Mouse (Mus musculus) CH12.LX (cell line): ENCODE data around the gene Csnk2a1. TPM values are rescaled to one million over a fixed set of nuclear protein-coding genes. Genes with fewer than 3 reads are reported as not detected.

ENCODE experiments used
- DNase-seq: peaks from one replicate; pipeline ENCODE4 v3.0.0-alpha.2; 2013; ENCODE audit errors: extremely low read depth
- H3K27ac ChIP-seq: 2 replicates; pipeline ENCODE4 v1.5.1; 2012; ENCODE audit warnings: low read depth, mild to moderate bottlenecking, control low read depth, moderate library complexity; ENCODE audit not compliant: insufficient read depth
- H3K27me3 ChIP-seq: replicated peaks from 2 replicates; pipeline ENCODE3; 2012; ENCODE audit warnings: inconsistent platforms
- H3K36me3 ChIP-seq, 2 experiments: replicated peaks in 1 of 2; 2 replicates each; pipeline versions ENCODE3 to v1.6.1; 2012; ENCODE audit warnings: inconsistent platforms in 1 of 2, low read length in 1 of 2, mild to moderate bottlenecking in 1 of 2, mixed read lengths in 1 of 2, moderate library complexity in 1 of 2; ENCODE audit not compliant: control insufficient read depth in 1 of 2, insufficient read depth in 1 of 2
- H3K4me1 ChIP-seq, 2 experiments: 2 replicates each; pipeline ENCODE4 v1.6.1; 2012; ENCODE audit warnings: inconsistent platforms in 1 of 2, moderate library complexity in 1 of 2; ENCODE audit not compliant: insufficient read depth in 2 of 2, control insufficient read depth in 1 of 2
- H3K4me2 ChIP-seq: 2 replicates; pipeline ENCODE4 v1.6.1; 2012; ENCODE audit warnings: low read depth, mild to moderate bottlenecking, control low read depth; ENCODE audit not compliant: poor library complexity, insufficient read depth, severe bottlenecking
- H3K4me3 ChIP-seq, 3 experiments: fragments of 150-350 bp in 1 of 3; sonication (generic) in 1 of 3; replicated peaks in 1 of 3; 2 replicates each; pipeline versions ENCODE3 to v1.5.1; 2011 to 2012; ENCODE audit warnings: low read depth in 2 of 3, low read length in 2 of 3, mild to moderate bottlenecking in 2 of 3, moderate library complexity in 2 of 3, control low read depth in 1 of 3, improper control_type of control experiment in 1 of 3, inconsistent platforms in 1 of 3, mixed read lengths in 1 of 3; ENCODE audit not compliant: poor library complexity in 1 of 3
- H3K79me2 ChIP-seq: replicated peaks from 2 replicates; pipeline ENCODE4 v1.6.1; 2012; ENCODE audit warnings: mild to moderate bottlenecking, moderate library complexity; ENCODE audit not compliant: control insufficient read depth, poor library complexity, insufficient read depth, severe bottlenecking; ENCODE audit errors: extremely low read depth
- H3K9ac ChIP-seq: 2 replicates; pipeline ENCODE4 v1.6.1; 2012; ENCODE audit warnings: low read depth, mild to moderate bottlenecking, control low read depth, moderate library complexity; ENCODE audit not compliant: insufficient read depth
- H3K9me3 ChIP-seq: replicated peaks from 2 replicates; pipeline ENCODE3; 2012; ENCODE audit warnings: low read length, inconsistent platforms, mixed read lengths
- BHLHE40 ChIP-seq: IDR thresholded peaks from 2 replicates; pipeline ENCODE4 v1.6.1; 2011; ENCODE audit warnings: mild to moderate bottlenecking, low read depth, low read length, improper control_type of control experiment
- CHD2 ChIP-seq: IDR thresholded peaks from 2 replicates; pipeline ENCODE4 v1.6.1; 2011; ENCODE audit warnings: low read length, improper control_type of control experiment
- E2F4 ChIP-seq: IDR thresholded peaks from 2 replicates; pipeline ENCODE4 v1.6.1; 2011; ENCODE audit warnings: low read depth, low read length, improper control_type of control experiment; ENCODE audit not compliant: insufficient replicate concordance
- ELF1 ChIP-seq: IDR thresholded peaks from 2 replicates; pipeline ENCODE4 v1.6.1; 2014; ENCODE audit warnings: low read depth, mild to moderate bottlenecking, inconsistent platforms, low read length, improper control_type of control experiment
- EP300 ChIP-seq: IDR thresholded peaks from 2 replicates; pipeline ENCODE4 v1.6.1; 2011; ENCODE audit warnings: low read length, improper control_type of control experiment
- JUND ChIP-seq: conservative IDR thresholded peaks from 2 replicates; pipeline ENCODE4 v1.6.1; 2011; ENCODE audit warnings: low read depth, low read length, improper control_type of control experiment
- MAFK ChIP-seq: IDR thresholded peaks from 2 replicates; pipeline ENCODE4 v1.6.1; 2011; ENCODE audit warnings: low read length, improper control_type of control experiment; ENCODE audit not compliant: insufficient replicate concordance
- MAX ChIP-seq: IDR thresholded peaks from 2 replicates; pipeline ENCODE4 v1.6.1; 2011; ENCODE audit warnings: low read length, improper control_type of control experiment
- MEF2A ChIP-seq: IDR thresholded peaks from 2 replicates; pipeline ENCODE4 v1.6.1; 2014; ENCODE audit warnings: low read depth, mild to moderate bottlenecking, inconsistent platforms, low read length, improper control_type of control experiment, borderline replicate concordance
- MXI1 ChIP-seq: IDR thresholded peaks from 2 replicates; pipeline ENCODE4 v1.6.1; 2011; ENCODE audit warnings: mild to moderate bottlenecking, low read depth, low read length, improper control_type of control experiment
- PAX5 ChIP-seq: IDR thresholded peaks from 2 replicates; pipeline ENCODE4 v1.6.1; 2012; ENCODE audit warnings: low read length, inconsistent platforms, mixed read lengths
- POLR2A ChIP-seq: IDR thresholded peaks from 2 replicates; pipeline ENCODE4 v1.6.1; 2011; ENCODE audit warnings: low read depth, mild to moderate bottlenecking, improper control_type of control experiment, low read length
- POLR2AphosphoS2 ChIP-seq: IDR thresholded peaks from 2 replicates; pipeline ENCODE4 v1.6.1; 2011; ENCODE audit warnings: low read depth, low read length, improper control_type of control experiment
- RAD21 ChIP-seq: IDR thresholded peaks from 2 replicates; pipeline ENCODE4 v1.6.1; 2011; ENCODE audit warnings: low read depth, mild to moderate bottlenecking, low read length, improper control_type of control experiment, moderate library complexity
- RCOR1 ChIP-seq: conservative IDR thresholded peaks from 2 replicates; pipeline ENCODE4 v1.6.1; 2012; ENCODE audit warnings: low read depth, mild to moderate bottlenecking, inconsistent platforms, low read length, improper control_type of control experiment
- SMC3 ChIP-seq: IDR thresholded peaks from 2 replicates; pipeline ENCODE4 v1.6.1; 2011; ENCODE audit warnings: low read depth, low read length, improper control_type of control experiment
- ZC3H11A ChIP-seq: IDR thresholded peaks from 2 replicates; pipeline ENCODE4 v1.6.1; 2012; ENCODE audit warnings: low read depth, mild to moderate bottlenecking, inconsistent platforms, low read length, improper control_type of control experiment
- ZMIZ1 ChIP-seq: IDR thresholded peaks from 2 replicates; pipeline ENCODE4 v1.6.1; 2012; ENCODE audit warnings: low read depth, mild to moderate bottlenecking, inconsistent platforms, low read length, improper control_type of control experiment
- dilution Hi-C: fragments of 300-500 bp; cut with MboI; formaldehyde crosslinking; loops from 2 replicates; pipeline ENCODE4 v1.14.3; 2020; ENCODE audit warnings: low sequenced_read_pairs; ENCODE audit not compliant: extremely low pct_unique_long_range_greater_than_20kb, extremely low pct_ligation_motif_present
- in situ Hi-C: fragments of 300-500 bp; cut with MboI; formaldehyde crosslinking; loops from 3 replicates; pipeline ENCODE4 v1.14.3; 2019; ENCODE audit warnings: low sequenced_read_pairs, low pct_ligation_motif_present, low pct_unique_long_range_greater_than_20kb, mixed read lengths
- polyA plus RNA-seq: library from polyadenylated mRNA; unstranded; fragments of >175 nt; gene quantifications from 2 replicates; pipeline ENCODE4 v1.2.1, GENCODE M21; 2012; ENCODE audit warnings: low read depth; ENCODE audit not compliant: insufficient read length
- total RNA-seq, 2 experiments: library from RNA; depleted of rRNA; stranded (reverse); fragments of 300-350 nt in 1 of 2; fragments of >200 nt in 1 of 2; gene quantifications; 2 replicates each; pipeline ENCODE4 v1.2.3; 2012 to 2014

The Csnk2a1 gene
- total and polyA plus RNA-seq, 3 experiments = 79.2 to 145 (median 100) TPM

GRCm38 (mm10) chr2:152327980-152328379 lies 101.3 kb downstream of the Csnk2a1 start:
- no peak for DNase-seq
- Histone ChIP-seq H3K4me3 (no peak overlapping the region), H3K27me3 (no peaks in the 10 kb centered on the region), H3K79me2 (peaks cover 32% of the 10 kb centered on the region), H3K27ac (no peak overlapping the region), H3K9ac (no peak overlapping the region), H3K9me3 (no peaks in the 10 kb centered on the region), H3K4me1 (peaks cover 3 to 38% of the 10 kb centered on the region in 2 experiments), H3K4me2 (no peak overlapping the region), H3K36me3 (peaks cover 55 to 78% of the 10 kb centered on the region in 2 experiments)
- dilution Hi-C loops (no loop called here), in situ Hi-C loops (loop anchor here (5.0 kb wide), 1 partner anchor 36 kb away; the partner anchor contains the start of gene Tbc1d20)
- no peak for TF ChIP-seq RCOR1
- TF ChIP-seq ELF1 = no peak
- TF ChIP-seq RAD21 = no peak
- no peak for TF ChIP-seq MAX
- no peak for TF ChIP-seq CHD2
- TF ChIP-seq ZC3H11A = no peak
- TF ChIP-seq MXI1 = no peak
- TF ChIP-seq POLR2AphosphoS2 = no peak
- no peak for TF ChIP-seq PAX5
- no peak for TF ChIP-seq MEF2A
- no peak for TF ChIP-seq MAFK
- no peak for TF ChIP-seq EP300
- no peak for TF ChIP-seq ZMIZ1
- TF ChIP-seq JUND = no peak
- no peak for TF ChIP-seq POLR2A
- no peak for TF ChIP-seq BHLHE40
- TF ChIP-seq E2F4 = no peak

GRCm38 (mm10) chr2:152330858-152331423 lies 104.3 kb downstream of the Csnk2a1 start:
- dilution Hi-C loops = no loop called here
- no peaks in the 10 kb centered on the region for H3K27me3 ChIP-seq
- H3K4me2 ChIP-seq = peak overlapping the region; percentile 95
- H3K79me2 ChIP-seq = peaks cover 32% of the 10 kb centered on the region
- H3K9ac ChIP-seq = peak overlapping the region; percentile 88
- peaks cover 31 to 49% of the 10 kb centered on the region in 2 experiments for H3K36me3 ChIP-seq
- no peak overlapping the region for H3K27ac ChIP-seq
- peak; percentile 26; the same call in 1 of the 2 replicates for TF ChIP-seq MXI1
- TF ChIP-seq BHLHE40 = peak; percentile 6; the same call in 1 of the 2 replicates
- TF ChIP-seq SMC3 = no peak
- DNase-seq = no peak
- H3K9me3 ChIP-seq = no peaks in the 10 kb centered on the region
- H3K4me3 ChIP-seq = peak overlapping the region; percentile 68 to 90 (median 75)
- in situ Hi-C loops = no loop called here
- H3K4me1 ChIP-seq = peaks cover 7 to 38% of the 10 kb centered on the region in 2 experiments

Other genes starting within 250 kb of the Csnk2a1 start
- 8.9 and 9.8 TPM in 2 replicates for gene Fam110a, start 246.6 kb upstream of the Csnk2a1 start, total RNA-seq (2012; rRNA removed)
- gene Fam110a, start 246.6 kb upstream of the Csnk2a1 start, total RNA-seq (2014; rRNA removed) = 3.0 and 3.7 TPM in 2 replicates
- gene Fam110a, start 246.6 kb upstream of the Csnk2a1 start, polyA plus RNA-seq = 5.2 and 6.3 TPM in 2 replicates
- gene Slc52a3, start 230.3 kb upstream of the Csnk2a1 start, total RNA-seq (2012; rRNA removed) = 0.17 and 0.55 TPM in 2 replicates
- 0.23 TPM in 1 of 2 replicates, not detected in the other for gene Slc52a3, start 230.3 kb upstream of the Csnk2a1 start, total RNA-seq (2014; rRNA removed)
- gene Slc52a3, start 230.3 kb upstream of the Csnk2a1 start, polyA plus RNA-seq = 0.12 and 0.17 TPM in 2 replicates
- not detected in 2 replicates for gene Scrt2, start 145.3 kb upstream of the Csnk2a1 start, total RNA-seq (2012; rRNA removed)
- not detected in 2 replicates for gene Scrt2, start 145.3 kb upstream of the Csnk2a1 start, total RNA-seq (2014; rRNA removed)
- gene Scrt2, start 145.3 kb upstream of the Csnk2a1 start, polyA plus RNA-seq = not detected in 2 replicates
- not detected in 2 replicates for gene Srxn1, start 121.3 kb upstream of the Csnk2a1 start, total RNA-seq (2012; rRNA removed)
- not detected in 2 replicates for gene Srxn1, start 121.3 kb upstream of the Csnk2a1 start, total RNA-seq (2014; rRNA removed)
- gene Srxn1, start 121.3 kb upstream of the Csnk2a1 start, polyA plus RNA-seq = not detected in 2 replicates
- not detected in 2 replicates for gene Tcf15, start 83.3 kb upstream of the Csnk2a1 start, total RNA-seq (2012; rRNA removed)
- gene Tcf15, start 83.3 kb upstream of the Csnk2a1 start, total RNA-seq (2014; rRNA removed) = not detected in 2 replicates
- gene Tcf15, start 83.3 kb upstream of the Csnk2a1 start, polyA plus RNA-seq = not detected in 2 replicates
- gene Tbc1d20, start 67.0 kb downstream of the Csnk2a1 start, total RNA-seq (2012; rRNA removed) = 14.3 and 15.9 TPM in 2 replicates
- 13.1 and 17.0 TPM in 2 replicates for gene Tbc1d20, start 67.0 kb downstream of the Csnk2a1 start, total RNA-seq (2014; rRNA removed)
- gene Tbc1d20, start 67.0 kb downstream of the Csnk2a1 start, polyA plus RNA-seq = 22.0 and 22.5 TPM in 2 replicates
- gene Rbck1, start 105.8 kb downstream of the Csnk2a1 start, total RNA-seq (2012; rRNA removed) = 118 and 134 TPM in 2 replicates
- 98.0 and 109 TPM in 2 replicates for gene Rbck1, start 105.8 kb downstream of the Csnk2a1 start, total RNA-seq (2014; rRNA removed)
- gene Rbck1, start 105.8 kb downstream of the Csnk2a1 start, polyA plus RNA-seq = 133 and 143 TPM in 2 replicates
- gene Trib3, start 117.2 kb downstream of the Csnk2a1 start, total RNA-seq (2012; rRNA removed) = 16.5 and 56.9 TPM in 2 replicates
- gene Trib3, start 117.2 kb downstream of the Csnk2a1 start, total RNA-seq (2014; rRNA removed) = 18.2 and 30.0 TPM in 2 replicates
- gene Trib3, start 117.2 kb downstream of the Csnk2a1 start, polyA plus RNA-seq = 23.7 and 25.1 TPM in 2 replicates
- not detected in 2 replicates for gene Nrsn2, start 149.8 kb downstream of the Csnk2a1 start, total RNA-seq (2012; rRNA removed)
- not detected in 2 replicates for gene Nrsn2, start 149.8 kb downstream of the Csnk2a1 start, total RNA-seq (2014; rRNA removed)
- not detected in 2 replicates for gene Nrsn2, start 149.8 kb downstream of the Csnk2a1 start, polyA plus RNA-seq
- not detected in 2 replicates for gene Sox12, start 171.2 kb downstream of the Csnk2a1 start, total RNA-seq (2012; rRNA removed)
- not detected in 2 replicates for gene Sox12, start 171.2 kb downstream of the Csnk2a1 start, total RNA-seq (2014; rRNA removed)
- gene Sox12, start 171.2 kb downstream of the Csnk2a1 start, polyA plus RNA-seq = 0.09 TPM in 1 of 2 replicates, not detected in the other
- not detected in 2 replicates for gene Zcchc3, start 188.2 kb downstream of the Csnk2a1 start, total RNA-seq (2012; rRNA removed)
- gene Zcchc3, start 188.2 kb downstream of the Csnk2a1 start, total RNA-seq (2014; rRNA removed) = not detected in 2 replicates
- not detected in 2 replicates for gene Zcchc3, start 188.2 kb downstream of the Csnk2a1 start, polyA plus RNA-seq
- gene 6820408C15Rik, start 188.7 kb downstream of the Csnk2a1 start, total RNA-seq (2012; rRNA removed) = not detected in 2 replicates
- gene 6820408C15Rik, start 188.7 kb downstream of the Csnk2a1 start, total RNA-seq (2014; rRNA removed) = not detected in 2 replicates
- not detected in 2 replicates for gene 6820408C15Rik, start 188.7 kb downstream of the Csnk2a1 start, polyA plus RNA-seq
- not detected in 2 replicates for gene Defb23, start 237.8 kb downstream of the Csnk2a1 start, total RNA-seq (2012; rRNA removed)
- gene Defb23, start 237.8 kb downstream of the Csnk2a1 start, total RNA-seq (2014; rRNA removed) = not detected in 2 replicates
- gene Defb23, start 237.8 kb downstream of the Csnk2a1 start, polyA plus RNA-seq = not detected in 2 replicates